Mouse (Mus musculus) c-Kit-positive CD71-positive TER-119-negative erythroid progenitor cells, embryonic 14.5 days (primary cell): ENCODE data around the gene Musk.

Experiments used
- DNase-seq: peaks from one replicate; pipeline ENCODE4 v3.0.0-alpha.2; 2013; ENCODE audit warnings: low read depth

Musk gene

GRCm38 (mm10) chr4:58317536-58317935 lies 31.8 kb downstream of the Musk start:
- DNase-seq, result no peak

GRCm38 (mm10) chr4:58320293-58320692 lies 34.5 kb downstream of the Musk start:
- DNase-seq, result no peak

GRCm38 (mm10) chr4:58326746-58327145 lies 41.0 kb downstream of the Musk start:
- no peak for DNase-seq

GRCm38 (mm10) chr4:58328231-58328630 lies 42.5 kb downstream of the Musk start:
- DNase-seq, result no peak

- DNase-seq, result no peak
Observed at GRCm38 (mm10) chr4:58330016-58330415, 44.3 kb downstream of the Musk start.

- DNase-seq, result no peak
Observed at GRCm38 (mm10) chr4:58330864-58331638, 45.3 kb downstream of the Musk start.

GRCm38 (mm10) chr4:58332394-58332793 lies 46.6 kb downstream of the Musk start:
- DNase-seq, result no peak

GRCm38 (mm10) chr4:58336227-58336626 lies 50.5 kb downstream of the Musk start:
- no peak for DNase-seq

- DNase-seq, result no peak
Observed at GRCm38 (mm10) chr4:58339226-58339625, 53.5 kb downstream of the Musk start.

GRCm38 (mm10) chr4:58350206-58350605 lies 64.4 kb downstream of the Musk start:
- DNase-seq, result no peak

GRCm38 (mm10) chr4:58351165-58351564 lies 65.4 kb downstream of the Musk start:
- no peak for DNase-seq

- DNase-seq, result no peak
Observed at GRCm38 (mm10) chr4:58351590-58351989, 65.8 kb downstream of the Musk start.

GRCm38 (mm10) chr4:58358996-58359395 lies 73.2 kb downstream of the Musk start:
- DNase-seq, result no peak

- DNase-seq, result no peak
Observed at GRCm38 (mm10) chr4:58365321-58365720, 79.6 kb downstream of the Musk start.

- no peak for DNase-seq
Observed at GRCm38 (mm10) chr4:58371106-58371505, 85.3 kb downstream of the Musk start.

- no peak for DNase-seq
Observed at GRCm38 (mm10) chr4:58373599-58373998, 87.8 kb downstream of the Musk start.

GRCm38 (mm10) chr4:58374141-58374870 lies 88.5 kb downstream of the Musk start:
- DNase-seq, result no peak

- DNase-seq, result no peak
Observed at GRCm38 (mm10) chr4:58379186-58379585, 93.4 kb downstream of the Musk start.

GRCm38 (mm10) chr4:58400861-58401341 lies 115.1 kb downstream of the Musk start:
- DNase-seq, result no peak

- no peak for DNase-seq
Observed at GRCm38 (mm10) chr4:58401973-58402501, 116.3 kb downstream of the Musk start.

- no peak for DNase-seq
Observed at GRCm38 (mm10) chr4:58413188-58414185, 127.7 kb downstream of the Musk start.

- no peak for DNase-seq
Observed at GRCm38 (mm10) chr4:58415537-58415936, 129.8 kb downstream of the Musk start.
